Mouse (Mus musculus) left cerebral cortex, postnatal 36 days (tissue): ENCODE data around the gene Slc22a8. TPM values are rescaled to one million over a fixed set of nuclear protein-coding genes. Genes with fewer than 3 reads are reported as not detected.

ENCODE experiments used
- DNase-seq, 2 experiments: peaks; one replicate each; pipeline ENCODE4 v3.0.0; 2021 to 2022; ENCODE audit warnings: low spot score in 2 of 2, mixed read lengths in 1 of 2
- intact Hi-C: fragments of 180-260 bp; cut with DNase I; formaldehyde crosslinking; loops from one replicate; pipeline ENCODE4 v1.15.1; 2025
- total RNA-seq, 2 experiments: library from RNA; stranded (reverse); gene quantifications; 2 replicates each; pipeline ENCODE4 v1.2.3; 2021

The Slc22a8 gene
- total RNA-seq, result 10 to 100 TPM; 10.7 to 14.3 TPM

- DNase-seq, result no peak
- intact Hi-C loops, result no loop called here
Measured at GRCm38 (mm10) chr19:8590954-8591353, at the start of gene Slc22a8. Gene Slc22a8 (plus strand): TSS chr19:8591254.

DNA sequence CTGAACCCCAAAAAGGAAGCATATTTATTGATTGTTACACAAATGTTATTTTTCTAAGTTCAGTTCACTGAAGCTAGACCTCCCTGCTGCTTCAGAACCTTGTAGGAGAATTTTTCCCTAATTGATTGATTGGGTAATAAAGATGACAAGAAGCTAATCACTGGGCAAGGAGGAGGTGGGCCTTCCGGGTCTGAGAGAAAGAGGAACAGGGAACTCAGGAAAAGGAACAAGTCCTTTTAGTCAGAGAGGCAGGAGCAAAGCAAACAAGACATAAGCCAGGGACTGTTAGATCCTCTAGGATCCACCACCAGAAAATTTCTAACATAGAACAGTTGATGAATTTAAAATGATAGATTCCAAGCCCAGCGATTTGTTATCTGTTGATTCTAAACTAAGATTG, 32.2 kb upstream of the Slc22a8 start:
- intact Hi-C loops, result no loop called here
- no peak for DNase-seq

DNA sequence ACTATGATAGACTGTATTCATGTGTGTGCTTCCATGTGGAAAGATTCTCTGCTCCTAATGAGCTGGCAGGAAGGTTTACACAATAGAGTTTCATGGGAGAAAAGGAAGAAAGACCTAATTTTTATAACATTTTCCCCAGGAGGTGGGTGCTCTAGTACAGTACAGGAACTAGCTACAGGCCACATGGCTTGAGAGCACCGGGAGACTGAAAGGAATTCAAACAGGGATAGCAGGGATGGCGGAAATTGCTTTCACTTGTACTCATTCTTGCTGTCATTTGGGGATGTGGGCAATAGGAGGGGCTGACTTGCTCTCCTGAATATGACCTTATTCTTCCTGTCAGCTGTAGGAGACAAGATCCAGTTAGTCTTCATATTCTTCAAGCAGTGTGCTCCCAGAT, 27.0 kb upstream of the Slc22a8 start:
- intact Hi-C loops, result no loop called here
- DNase-seq, result no peak

DNA sequence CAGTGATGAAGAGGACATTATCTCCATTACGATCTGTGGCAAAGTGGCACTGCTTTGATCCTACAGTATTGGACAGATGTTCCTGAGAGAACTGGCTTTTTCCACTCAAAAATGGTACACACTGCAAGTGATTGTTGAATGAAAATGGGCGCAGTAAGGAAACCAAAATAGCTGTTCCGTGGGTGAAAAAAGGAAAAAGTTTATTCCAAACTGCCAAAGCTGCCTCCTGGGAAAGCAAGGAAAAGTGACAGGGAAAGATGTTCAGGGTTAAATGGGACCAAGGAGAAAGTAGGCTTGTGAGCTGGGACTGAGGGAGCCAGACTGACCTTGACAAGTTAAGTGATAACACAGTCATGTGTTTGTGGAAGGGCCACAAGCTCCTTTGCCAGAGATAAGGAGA, 26.6 kb upstream of the Slc22a8 start:
- no peak for DNase-seq
- intact Hi-C loops, result no loop called here

- DNase-seq, result no peak
- intact Hi-C loops, result no loop called here
Measured at GRCm38 (mm10) chr19:8565262-8565661, 25.8 kb upstream of the Slc22a8 start.

- DNase-seq, result peak in 1 of 2 experiments; percentile 14
- intact Hi-C loops, result no loop called here
Measured at GRCm38 (mm10) chr19:8565985-8566384, 25.1 kb upstream of the Slc22a8 start.

DNA sequence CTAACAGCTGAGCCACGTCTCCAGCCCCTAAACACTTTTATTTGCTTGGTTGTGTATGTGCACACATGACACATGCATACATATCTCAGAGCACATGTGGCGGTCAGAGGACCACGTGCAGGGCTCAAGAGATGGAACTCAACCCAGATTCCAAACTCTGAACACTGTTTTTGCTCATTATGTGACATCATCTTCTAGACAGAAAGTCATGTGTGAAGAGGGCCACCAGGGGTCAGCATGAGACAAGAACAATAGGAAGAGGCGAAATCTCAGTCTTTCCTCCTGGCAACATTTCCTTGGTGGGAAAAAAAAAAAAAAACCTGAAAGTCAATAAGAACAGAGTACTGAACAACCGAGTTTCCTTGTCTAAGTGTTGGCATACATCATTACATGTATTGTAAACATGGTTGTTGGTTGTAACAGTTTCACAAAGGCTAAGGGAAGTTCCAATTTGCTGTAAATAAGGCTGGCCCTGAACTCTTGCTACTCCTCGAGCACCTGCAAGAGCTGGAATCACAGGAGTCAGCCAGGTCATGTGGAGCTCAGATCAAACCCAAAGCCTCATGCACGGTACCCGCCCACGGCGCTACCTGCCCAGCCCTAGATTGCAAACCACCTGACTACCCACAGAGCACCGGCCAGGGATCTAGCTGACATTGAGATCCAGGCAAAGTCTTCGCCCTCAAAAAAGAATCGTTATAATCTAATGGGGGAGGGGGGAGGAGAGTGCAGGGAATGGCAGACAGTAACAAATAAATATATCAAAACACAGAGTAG, 23.8 kb upstream of the Slc22a8 start:
- intact Hi-C loops, result no loop called here

GRCm38 (mm10) chr19:8569453-8569863, 21.6 kb upstream of the Slc22a8 start:
- intact Hi-C loops, result loop anchor here (2.0 kb wide), 1 partner anchor 113 kb away; no protein-coding TSS in a partner anchor

More for the DNA sequence above, 23.8 kb upstream of the Slc22a8 start:
- peak in 1 of 2 experiments; percentile 47 for DNase-seq

GRCm38 (mm10) chr19:8570341-8571040, 20.6 kb upstream of the Slc22a8 start:
- intact Hi-C loops, result no loop called here
- DNase-seq, result no peak

More at GRCm38 (mm10) chr19:8569453-8569863, 21.6 kb upstream of the Slc22a8 start:
- peak; percentile 35 to 43 for DNase-seq

- DNase-seq, result no peak
- intact Hi-C loops, result no loop called here
Measured at GRCm38 (mm10) chr19:8571746-8572145, 19.3 kb upstream of the Slc22a8 start.

DNA sequence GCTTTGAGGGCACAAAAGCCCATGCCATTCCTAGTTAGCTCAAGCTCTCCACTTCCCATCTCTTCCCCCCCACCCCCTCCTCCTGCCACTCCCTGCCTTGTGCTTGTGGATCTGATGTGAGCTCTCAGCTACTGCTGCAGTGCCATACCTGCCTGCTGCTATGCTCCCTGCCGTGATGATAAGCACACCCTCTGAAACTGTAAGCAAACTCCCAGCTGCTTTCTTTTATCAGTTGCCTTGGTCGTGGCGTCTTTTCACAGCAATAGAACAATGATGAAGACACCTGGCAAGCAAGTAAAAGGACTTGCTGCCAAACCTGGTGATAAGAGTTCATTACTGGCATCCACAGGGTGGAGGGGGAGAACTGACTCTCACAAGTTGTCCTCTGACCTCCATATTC, 18.6 kb upstream of the Slc22a8 start:
- intact Hi-C loops, result no loop called here
- no peak for DNase-seq

- DNase-seq, result no peak
- intact Hi-C loops, result no loop called here
Measured at GRCm38 (mm10) chr19:8577432-8577831, 13.6 kb upstream of the Slc22a8 start.

DNA sequence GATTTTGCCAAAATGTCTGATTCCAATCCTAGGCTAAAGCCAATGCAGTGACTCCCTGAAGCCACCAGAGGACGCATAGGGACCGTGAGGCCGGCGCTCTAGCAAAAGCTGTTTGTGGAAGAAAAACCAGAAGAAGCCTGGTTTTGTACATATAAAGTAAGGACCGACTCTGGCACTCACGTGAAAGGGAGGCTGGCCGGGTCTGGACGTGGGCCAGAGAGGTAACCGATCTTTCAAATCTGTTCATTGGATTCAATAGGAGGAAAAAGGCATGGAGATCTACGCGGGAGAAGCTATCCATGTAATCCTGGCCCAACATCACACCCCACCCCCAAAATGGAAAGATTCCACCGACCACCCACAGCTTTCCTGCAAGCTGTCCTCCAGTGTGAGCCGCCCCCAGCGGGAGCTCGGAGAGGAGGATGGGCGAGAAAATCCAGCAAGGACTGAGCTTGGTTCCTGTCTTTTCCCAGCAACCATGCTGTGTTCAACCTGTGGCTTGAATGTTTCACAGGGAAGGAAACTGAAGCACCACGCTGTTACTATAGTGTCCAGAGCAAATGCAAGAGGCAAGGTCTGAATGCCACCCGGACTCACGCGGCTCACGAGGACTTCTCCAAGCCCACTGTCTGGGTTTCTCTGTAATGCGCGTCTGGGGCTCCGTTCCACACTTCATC, 12.6 kb upstream of the Slc22a8 start:
- intact Hi-C loops, result loop anchor here (1.0 kb wide), 2 partner anchors 84 to 105 kb away; no protein-coding TSS in a partner anchor
- peak; percentile 88 to 90 for DNase-seq

DNA sequence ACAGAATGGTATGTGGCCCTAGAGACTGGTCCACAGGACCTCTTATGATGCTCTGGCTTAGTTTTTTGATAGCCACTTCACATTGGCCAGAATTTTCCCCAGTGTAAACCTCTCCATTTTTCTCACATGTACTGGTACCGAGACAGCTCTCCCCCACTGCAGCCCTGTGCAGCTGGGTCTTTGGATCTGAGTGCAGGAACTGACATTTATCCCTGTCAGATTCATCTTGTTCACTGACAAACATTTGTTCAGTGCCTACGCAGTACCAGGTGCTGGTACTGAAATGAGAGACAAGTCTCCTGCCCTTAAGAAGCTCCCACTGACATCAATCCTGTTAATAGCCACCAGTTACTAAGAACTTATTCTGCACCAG, 12.1 kb upstream of the Slc22a8 start:
- peak; percentile 30 to 33 for DNase-seq
- intact Hi-C loops, result loop anchor here (1.0 kb wide), 2 partner anchors 83 to 104 kb away; no protein-coding TSS in a partner anchor

GRCm38 (mm10) chr19:8585298-8585697, 5.8 kb upstream of the Slc22a8 start:
- intact Hi-C loops, result no loop called here
- DNase-seq, result no peak

DNA sequence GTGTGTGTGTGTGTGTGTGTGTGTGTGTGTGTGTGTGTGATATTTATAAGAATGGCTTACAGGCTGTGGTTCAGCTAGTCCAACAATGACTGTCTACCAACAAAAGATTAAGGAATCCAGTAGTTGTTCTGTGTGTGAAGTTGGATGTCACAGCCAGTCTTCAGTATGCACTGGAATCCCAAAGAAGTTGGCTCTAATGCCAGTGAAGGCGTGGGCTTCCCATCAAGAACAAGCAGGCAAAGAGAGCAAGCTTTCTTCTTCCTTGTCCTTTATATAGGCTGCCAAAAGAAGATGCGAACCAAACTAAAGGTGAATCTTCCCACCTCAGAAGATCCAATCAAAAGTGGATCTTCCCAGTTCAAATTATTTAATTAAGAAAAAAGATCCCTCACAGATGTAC, 5.2 kb upstream of the Slc22a8 start:
- peak in 1 of 2 experiments; percentile 12 for DNase-seq
- intact Hi-C loops, result no loop called here

DNA sequence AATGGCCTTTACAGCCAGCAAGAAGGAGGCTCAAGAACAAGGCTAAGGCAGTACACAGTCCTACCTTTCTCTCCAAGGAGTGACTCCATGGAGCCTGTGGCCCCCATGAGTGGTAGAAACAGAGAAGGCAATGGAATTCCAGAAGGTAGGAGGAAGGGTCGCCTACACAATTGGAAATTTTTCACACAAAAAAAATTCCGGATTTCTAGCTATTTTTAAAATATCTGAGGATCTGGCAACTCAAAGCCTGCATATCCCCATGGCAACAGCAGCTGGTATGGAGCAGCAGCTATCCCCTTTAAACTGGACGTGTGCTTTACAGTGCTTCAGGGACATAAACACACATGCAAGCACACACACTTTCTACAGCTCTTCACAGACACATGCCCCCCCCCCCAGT, 4.7 kb upstream of the Slc22a8 start:
- peak; percentile 8 to 25 for DNase-seq
- intact Hi-C loops, result no loop called here

DNA sequence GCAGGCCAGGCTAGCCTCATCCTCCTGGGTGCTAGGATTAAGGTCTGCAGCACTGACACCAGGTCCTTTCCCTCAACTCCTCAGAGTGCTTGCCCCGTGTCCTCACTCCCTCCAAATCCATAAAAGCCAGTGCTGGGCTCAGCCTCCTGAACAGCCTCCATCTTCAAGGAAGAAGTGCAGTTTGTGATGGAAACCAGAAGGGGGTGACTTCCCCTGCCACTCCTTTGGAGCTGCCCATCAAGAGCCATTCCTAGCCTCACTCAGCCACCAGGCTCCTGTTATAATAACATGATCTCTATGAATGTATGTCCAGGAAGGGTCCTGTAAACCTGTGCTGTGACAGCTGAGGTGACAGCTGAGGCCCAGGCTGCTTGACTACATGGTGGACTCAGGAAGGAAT, 3.7 kb upstream of the Slc22a8 start:
- no peak for DNase-seq
- intact Hi-C loops, result no loop called here

GRCm38 (mm10) chr19:8592155-8592554, 1.1 kb downstream of the Slc22a8 start:
- intact Hi-C loops, result no loop called here
- DNase-seq, result no peak

DNA sequence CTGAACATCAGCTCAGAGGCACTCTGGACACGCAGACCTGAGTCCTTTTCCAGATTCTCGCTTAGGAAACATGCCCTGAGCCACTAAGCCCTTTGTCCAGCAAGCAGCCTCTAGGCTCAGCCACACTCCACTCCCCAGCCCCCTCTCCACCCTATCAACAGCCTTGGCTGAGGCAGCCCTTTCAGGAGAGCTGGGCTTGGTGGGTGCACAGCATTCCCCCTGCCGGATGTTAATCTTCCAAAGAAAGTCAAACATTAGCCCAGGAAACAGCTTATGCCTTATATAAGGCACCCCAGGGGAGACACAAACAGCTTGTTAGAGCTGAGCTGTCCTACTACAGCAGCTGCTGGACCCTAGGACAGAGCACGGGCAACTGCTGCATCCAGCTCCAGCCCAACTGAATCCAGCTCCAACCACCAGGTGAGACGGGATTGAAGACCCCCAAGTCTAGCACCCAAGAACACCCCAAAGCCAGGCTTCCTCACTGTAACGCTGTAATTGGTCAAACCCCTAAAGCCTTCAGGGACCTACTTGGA, 1.9 kb downstream of the Slc22a8 start:
- intact Hi-C loops, result no loop called here
- no peak for DNase-seq
